Mouse (Mus musculus) liver, embryonic 14.5 days (tissue): ENCODE measurements around the gene Gata2.

Experiments used
- CTCF ChIP-seq: IDR thresholded peaks from 2 replicates; pipeline ENCODE4 v1.5.1; 2016; ENCODE audit warnings: antibody characterized with exemption, low read depth, control low read depth
- EP300 ChIP-seq: IDR thresholded peaks from 2 replicates; pipeline ENCODE4 v1.6.1; 2016; ENCODE audit warnings: antibody characterized with exemption, low read depth

GRCm38 (mm10) chr6:88207403-88208033 lies 13.8 kb downstream of the Gata2 start:
- TF ChIP-seq EP300: no peak
- TF ChIP-seq CTCF: no peak
